Mouse (Mus musculus) testis, adult 2 months (tissue): Measurements from ENCODE around the gene Vmn2r57.

ENCODE experiments used
- CTCF ChIP-seq: fragments of 200-500 bp; IDR thresholded peaks from 2 replicates; pipeline ENCODE4 v1.5.1; 2012; ENCODE audit warnings: low read depth, mild to moderate bottlenecking, inconsistent platforms, low read length, moderate library complexity; ENCODE audit not compliant: control insufficient read depth, insufficient read depth, insufficient replicate concordance
- POLR2A ChIP-seq: fragments of 200-500 bp; IDR thresholded peaks from 2 replicates; pipeline ENCODE4 v1.6.1; 2012; ENCODE audit warnings: low read depth, mild to moderate bottlenecking, inconsistent platforms, low read length, moderate library complexity; ENCODE audit not compliant: control insufficient read depth

DNA sequence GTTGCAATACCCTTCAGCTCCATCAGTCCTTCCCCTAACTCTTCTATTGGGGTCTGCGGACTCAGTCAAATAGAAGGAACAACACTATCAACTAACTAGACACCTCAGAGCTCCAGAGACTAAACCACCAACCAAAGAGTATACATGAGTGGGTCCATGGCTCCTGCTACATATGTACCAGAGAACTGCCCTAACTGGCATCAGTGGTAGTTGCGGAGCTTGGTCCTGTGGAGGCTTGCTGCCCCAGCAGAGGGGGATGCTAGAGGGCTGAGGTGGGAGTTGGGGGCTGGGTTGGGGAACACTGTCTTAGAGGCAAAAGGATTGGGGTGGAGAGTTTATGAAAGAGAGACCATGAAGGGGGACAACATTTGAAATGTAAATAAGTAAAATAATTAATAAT is 49.4 kb upstream of the Vmn2r57 start:
- TF ChIP-seq POLR2A, result no peak
- TF ChIP-seq CTCF, result no peak
